Mouse (Mus musculus) neural tube, embryonic 10.5 days (tissue): ENCODE measurements around the gene Ccdc159.

Experiments used
- DNase-seq: peaks from one replicate; pipeline ENCODE4 v3.0.0-alpha.2; 2017; ENCODE audit warnings: low spot score; ENCODE audit errors: extremely low spot score

Gene Ccdc159

DNA sequence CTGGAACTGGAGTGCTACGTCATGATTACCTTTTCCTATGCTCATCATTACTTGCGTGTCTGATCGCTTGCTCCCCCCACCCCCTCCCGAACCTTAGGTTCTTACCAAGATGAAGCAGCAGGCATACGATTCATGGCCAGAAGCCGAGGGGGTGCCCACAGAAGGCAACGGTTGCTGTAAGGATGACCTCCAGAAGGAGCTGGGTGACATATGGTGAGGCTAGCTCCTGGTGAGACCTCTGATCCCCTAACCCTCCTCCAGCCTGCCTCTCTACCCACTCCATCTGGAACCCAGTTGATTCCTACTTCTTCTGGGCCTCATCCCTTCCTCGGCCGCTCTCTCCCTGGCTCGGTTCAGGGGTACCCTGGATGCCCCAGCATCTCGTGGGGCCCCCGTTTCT is 6.8 kb downstream of the Ccdc159 start:
- no peak for DNase-seq

DNA sequence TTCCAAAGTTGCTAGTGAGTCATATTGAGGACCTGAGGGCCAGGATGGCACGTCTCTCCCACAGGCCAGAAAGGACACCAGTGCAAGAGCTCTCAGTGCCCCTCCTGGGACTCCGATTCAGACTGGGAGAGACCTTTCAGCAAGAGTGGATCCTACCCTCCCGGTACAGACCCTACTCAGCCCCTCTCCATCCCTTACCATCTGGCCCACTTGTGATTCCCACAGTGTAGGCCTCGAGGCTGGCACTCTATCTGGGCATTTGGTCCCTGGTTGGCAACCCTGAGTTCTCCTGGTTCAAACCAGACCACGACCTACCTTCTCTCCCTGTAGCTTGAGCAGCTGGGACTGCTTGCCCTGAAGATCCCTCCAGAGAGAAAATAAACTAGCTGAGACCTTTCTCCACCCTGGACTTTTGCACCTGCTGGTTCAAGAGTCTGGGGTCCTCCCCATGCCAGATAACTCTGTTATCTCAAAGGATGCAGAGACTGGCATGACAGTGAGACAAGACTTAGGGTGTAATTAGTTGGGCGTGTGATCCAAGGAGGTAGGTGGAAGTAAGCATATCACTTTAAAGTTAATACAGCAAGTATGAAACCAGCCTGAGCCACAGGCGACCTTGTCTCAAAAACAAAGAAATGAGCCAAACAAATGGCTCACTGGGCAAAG is 8.3 kb downstream of the Ccdc159 start:
- DNase-seq: no peak

DNA sequence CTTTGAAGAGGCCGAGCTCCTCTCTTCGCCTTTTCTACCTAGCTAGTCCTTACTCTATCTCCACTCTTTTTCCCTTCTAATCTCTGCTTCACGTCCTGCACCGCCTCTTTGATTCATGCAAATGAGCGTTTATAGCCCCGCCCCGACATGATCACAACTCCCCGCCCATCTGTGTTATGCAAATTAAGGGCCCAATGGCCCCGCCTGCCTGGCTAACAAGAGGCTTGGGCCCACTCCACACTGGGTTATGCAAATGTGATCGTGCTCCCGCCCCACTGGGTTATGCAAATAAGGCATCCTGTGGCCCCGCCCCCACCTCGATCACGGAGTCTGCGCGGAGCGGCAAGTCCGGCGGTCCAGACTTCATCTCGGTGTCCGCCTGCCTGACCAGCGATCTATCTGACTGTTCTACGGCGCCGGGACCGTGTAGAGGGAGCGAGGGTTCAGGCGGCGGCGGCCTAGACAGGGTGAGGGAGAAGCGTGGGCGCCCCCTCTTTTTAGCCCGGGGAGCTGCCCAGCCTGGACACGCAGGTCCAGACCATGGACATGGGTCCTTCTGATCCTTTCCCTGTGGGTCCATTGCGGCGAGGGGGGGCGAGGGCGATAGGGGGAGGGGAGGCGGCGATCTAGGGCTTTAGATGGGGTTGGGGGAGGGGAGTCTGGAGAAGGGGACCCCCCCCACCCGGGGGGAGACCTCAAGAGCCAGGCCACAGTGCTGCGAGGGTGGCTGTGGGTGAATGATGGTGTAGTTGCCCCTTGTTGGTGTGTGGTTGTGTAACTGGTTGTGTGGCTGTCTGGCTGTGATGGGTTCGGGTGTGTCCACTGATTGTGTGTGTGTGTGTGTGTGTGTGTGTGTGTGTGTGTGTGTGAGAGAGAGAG is 9.7 kb downstream of the Ccdc159 start, which contains the start of gene Plppr2:
Gene Plppr2 (plus strand): TSS at position 342 of the 879 bp plus-strand sequence.
- DNase-seq: peak; percentile 96

DNA sequence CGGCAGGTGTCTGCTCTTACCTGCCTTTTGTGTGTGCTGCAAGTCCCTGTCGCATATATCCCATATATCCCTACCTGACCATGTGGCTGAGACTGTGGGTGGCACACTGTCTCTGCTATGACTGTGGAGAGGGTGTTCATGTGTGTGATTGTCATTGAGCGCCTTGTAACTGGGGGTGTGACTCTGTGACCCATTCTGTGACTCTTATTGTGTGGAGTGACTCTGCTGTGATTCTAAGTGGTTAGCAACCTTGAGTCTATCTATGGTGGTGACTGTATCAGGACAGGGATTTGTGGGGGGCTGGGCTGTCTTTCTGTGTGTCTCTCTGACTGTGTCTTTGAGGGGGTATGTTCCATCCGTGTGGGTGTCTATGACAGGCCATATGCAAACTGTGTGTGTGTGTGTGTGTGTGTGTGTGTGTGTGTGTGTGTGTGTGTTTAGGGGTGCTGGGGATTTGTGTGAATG is 10.5 kb downstream of the Ccdc159 start:
- no peak for DNase-seq

DNA sequence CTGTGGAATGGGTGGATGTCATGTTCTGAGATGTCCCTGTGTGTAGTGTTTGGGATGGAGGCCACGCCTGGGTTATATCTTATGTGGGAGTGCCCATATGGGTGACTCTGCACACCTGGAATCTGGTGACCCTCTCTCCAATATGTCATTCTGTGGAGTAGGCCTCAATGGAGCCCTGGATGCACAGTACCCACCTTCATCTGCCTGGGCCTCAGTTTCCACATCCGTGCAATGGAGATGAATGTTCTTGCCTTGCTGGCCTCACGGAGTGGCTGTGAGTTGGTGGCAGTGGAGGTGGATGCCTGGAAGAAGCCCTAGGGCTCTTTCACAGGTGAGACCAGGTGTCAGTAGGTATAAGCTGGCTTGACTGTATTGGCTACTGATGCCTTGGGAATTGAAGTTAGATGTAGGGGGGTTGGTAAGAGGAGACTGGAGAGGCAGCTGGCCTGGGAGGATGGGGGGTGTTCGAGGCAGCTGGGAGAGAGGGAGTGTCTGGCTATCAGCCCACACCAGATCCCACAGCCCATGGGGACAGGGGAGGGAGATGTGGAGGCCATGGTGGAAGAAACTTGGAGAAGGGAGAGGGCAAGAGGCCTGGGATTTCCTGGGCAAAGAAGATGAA is 11.1 kb downstream of the Ccdc159 start:
- DNase-seq: no peak

DNA sequence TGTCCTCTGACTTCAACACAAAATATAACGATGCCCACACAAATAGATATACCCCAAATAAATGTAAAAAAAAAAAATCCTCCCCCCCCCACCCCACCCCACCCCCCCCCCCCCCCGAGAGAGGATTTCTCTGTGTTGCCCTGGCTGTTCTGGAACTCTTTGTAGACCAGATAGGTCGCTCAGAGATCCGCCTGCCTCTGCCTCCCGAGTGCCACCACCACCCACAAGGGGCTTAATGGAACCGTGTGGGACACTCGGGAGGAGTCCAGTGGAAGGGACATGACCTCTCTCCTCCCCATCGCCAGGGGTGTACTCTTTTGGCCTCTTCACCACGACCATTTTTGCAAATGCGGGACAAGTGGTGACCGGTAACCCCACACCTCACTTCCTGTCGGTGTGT is 15.8 kb downstream of the Ccdc159 start:
- DNase-seq: no peak

DNA sequence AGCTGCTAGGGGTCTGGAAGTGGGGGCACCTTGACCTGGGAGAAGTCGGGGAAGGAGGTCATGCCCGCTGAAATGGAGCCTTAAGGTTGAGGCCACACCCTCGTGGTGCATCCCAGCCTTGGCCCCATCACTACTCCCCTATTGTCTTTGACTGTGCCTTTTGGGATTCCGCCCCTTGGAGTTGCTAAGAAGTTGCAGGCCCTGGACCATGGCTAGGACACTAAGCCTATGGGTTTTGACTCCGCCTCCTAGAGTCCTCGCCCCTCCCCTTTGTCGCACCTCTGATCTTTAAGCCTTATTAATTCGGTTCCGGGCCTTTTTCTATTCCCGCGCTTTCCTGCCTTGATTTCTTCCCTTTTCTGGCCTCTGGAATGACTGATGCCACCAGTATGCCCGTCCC is 16.4 kb downstream of the Ccdc159 start:
- DNase-seq: no peak

DNA sequence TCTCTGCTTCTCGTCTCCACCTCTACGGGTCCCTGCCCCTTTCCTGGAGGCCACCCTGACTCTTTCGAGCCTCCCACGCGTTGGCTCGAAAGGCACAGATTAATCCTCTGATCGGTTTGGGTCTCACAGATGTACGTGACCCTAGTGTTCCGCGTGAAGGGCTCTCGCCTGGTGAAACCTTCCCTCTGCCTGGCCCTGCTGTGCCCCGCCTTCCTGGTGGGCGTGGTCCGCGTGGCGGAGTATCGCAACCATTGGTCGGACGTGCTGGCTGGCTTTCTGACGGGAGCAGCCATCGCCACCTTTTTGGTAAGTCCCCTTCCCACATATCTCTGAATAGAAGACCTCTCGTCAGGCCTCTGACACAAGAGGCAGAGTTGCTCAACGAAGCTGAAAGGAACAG is 17.0 kb downstream of the Ccdc159 start:
- peak; percentile 29 for DNase-seq

DNA sequence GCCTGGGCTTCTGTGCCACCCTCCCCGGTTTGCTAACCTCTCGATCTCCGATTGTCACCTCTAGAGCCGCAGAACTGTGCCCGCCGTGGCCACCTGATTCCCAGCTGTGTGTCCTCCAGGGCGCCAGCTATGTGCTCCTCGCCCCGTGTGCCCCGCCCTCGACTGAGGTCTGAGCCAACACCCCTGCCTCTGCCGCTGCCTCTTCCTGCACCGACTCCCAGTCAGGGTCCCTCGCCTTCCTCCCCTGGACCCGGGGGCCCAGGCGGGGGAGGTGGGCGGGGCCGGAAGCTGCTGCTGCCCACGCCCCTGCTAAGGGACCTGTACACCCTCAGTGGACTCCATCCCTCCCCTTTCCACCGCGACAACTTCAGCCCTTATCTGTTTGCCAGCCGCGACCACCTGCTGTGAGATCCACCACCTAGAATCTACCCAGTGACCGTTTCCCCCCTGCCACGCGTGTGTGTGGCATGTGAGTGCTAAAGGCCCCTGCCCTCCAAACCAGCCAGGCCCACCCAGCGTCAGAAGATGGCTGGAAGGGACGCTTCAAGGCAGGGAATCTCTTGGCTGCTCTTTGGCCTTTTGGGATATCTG is 20.4 kb downstream of the Ccdc159 start:
- DNase-seq: no peak

DNA sequence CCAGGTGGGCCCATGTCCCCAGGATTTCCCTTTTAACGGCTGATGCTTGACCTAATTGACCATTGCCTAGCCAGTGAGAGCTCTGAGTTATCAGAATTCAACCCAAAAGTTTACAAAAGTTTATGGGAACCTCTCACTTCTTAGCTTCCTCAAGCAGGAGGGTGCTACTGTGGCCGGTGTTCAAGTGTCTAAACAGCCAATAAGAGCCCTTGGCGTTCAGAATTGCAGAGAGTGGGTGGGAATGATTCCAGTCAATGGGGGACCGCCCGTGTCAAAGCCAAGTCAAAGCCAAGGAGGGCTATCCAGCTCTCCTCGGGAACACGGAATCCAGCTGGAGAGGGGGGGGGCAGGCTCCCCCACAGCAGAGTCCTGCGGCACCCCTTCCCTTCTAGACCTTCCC is 20.9 kb downstream of the Ccdc159 start:
- no peak for DNase-seq

DNA sequence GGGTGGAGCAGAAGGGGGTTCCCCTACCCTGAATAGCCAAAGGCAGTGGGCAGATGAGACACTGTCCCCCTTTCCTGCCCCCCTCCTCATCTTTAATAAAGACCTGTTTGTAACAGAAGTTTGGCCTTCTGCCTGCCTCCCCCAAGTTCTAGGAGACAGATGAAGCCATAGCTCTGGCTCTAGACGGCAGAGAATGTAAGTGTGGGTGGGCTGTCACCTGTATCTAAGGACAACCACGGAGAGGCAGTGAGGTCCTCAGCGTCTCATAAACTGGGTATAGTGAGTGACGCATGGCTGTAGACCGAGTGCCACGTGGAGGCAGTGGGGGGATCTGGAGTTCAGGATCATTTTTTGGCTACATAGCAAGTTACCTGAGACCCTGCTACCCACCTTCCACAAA is 21.5 kb downstream of the Ccdc159 start:
- DNase-seq: no peak

DNA sequence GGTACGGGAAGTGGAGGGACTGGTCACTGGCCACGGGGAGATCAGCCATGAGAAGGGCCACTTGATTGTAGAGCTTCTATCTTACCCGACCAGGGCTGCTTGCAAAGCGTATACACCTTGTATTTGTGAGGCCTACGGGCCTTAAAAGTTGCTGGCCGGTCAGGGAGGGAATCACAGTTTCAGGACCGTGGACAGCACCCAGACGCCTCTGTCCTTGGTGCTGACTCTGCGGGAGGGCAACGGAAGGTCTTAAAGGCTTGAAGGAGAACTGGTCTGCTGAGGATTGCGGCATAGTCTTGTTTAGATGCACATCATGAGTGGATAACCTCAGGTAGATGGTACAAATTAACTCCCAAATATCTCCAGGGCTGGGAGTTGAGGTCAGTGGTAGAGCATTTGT is 23.1 kb downstream of the Ccdc159 start:
- DNase-seq: peak; percentile 89

DNA sequence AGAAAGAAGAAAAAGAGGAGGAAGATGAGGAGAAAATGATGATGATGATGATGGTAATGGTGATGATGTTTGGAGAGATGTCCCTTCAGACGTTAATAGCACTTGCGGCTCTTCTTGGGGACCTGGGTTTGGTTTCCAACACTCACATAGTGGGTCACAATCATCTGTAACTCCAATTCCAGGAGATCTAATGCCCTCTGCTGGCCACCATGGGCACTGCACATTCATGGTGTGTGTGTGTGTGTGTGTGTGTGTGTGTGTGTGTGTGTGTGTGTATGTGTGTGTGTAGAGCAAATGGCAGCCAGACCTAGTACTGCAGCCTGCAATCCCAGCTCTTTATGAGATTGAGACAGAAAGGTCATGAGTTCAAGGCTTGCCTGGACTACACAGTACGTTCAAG is 24.7 kb downstream of the Ccdc159 start:
- DNase-seq: no peak

DNA sequence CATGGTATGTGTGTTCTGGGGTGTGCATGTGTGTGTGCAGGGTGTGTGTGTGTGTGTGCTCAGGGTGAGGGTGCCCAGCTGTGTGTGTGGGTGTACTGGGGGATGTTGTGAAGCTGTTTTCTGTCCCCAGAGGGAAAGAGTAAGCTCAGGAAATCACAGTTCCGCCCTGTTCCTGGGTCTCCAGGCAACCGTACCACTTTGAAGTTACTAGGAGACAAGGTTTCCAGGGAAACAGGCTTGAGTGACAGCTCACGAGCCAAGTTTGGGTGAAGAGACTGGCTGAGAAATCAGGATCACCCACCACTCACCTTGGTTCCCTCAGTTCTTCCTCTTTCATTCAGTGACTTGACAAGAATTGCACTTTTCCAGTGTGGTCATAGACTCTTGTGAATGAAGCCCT is 26.3 kb downstream of the Ccdc159 start:
- no peak for DNase-seq

DNA sequence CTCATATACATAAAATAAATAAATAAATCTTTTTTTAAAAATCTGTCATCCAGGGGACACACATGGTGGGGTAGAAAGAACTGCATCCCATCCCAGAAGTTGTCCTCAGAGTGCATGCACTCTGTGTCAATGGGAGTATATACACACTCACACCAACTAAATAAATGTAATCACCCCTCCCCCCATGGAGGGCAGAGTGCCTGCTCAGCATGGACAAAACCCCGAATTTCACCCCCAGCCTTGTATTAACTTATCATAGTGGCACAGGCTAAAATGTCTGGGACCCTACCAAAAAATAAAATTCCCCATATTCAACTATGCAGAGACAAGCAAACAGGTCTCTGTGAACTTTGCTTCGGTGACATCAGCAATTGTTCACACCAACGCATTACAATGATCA is 27.4 kb downstream of the Ccdc159 start:
- no peak for DNase-seq

DNA sequence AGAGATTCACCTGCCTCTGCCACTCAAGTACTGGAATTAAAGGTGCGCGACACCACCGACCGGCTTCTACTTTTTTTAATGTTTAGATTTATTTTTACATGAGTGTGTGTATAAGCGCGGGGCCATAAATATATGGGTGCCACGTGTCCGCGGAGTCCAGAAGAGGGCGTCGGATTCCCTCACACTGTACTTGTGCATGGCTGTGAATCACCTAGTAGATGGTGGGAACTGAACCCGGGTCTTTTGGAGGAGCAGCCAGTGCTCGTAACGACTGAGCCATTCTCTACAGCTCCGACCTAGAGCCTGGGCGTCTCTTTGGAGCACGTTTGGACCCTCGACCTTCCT is 27.9 kb downstream of the Ccdc159 start:
- DNase-seq: no peak

DNA sequence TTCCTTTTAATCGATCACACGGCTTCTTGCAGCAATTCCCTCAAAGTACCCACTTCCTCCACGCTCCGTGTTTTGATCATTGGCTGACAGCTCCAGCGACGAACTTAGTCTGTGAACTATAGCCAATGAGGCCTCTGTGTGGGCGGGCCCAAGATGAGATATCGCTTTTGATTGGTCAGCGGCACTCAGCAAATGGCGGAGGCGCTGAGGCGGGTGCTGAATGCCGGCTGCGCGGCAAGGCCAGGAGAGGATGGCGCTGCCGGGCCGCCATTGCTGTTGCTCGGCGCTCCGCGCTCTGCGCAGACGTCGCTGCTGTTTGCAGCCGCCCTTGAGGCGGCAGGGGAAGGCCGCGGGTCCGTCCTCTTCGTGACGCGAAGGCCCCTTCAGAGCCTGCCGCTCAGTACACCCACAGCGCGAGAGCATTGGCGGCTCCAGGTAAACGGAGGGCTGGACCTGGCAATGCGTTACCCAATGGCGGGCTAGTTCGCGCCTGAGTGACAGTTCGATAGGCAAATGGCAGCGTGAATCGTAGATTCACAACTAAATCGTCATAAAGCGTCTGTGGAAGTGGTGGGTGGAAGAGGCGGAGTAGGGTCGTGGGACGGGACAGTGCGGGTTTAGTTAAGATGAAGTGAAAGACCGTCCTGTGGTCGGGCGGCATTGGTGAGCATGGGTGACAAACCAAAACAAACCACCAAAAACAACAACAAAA is 28.5 kb downstream of the Ccdc159 start, which contains the start of gene Swsap1:
Gene Swsap1 (plus strand): TSS at position 186 of the 712 bp plus-strand sequence.
- peak; percentile 97 for DNase-seq

DNA sequence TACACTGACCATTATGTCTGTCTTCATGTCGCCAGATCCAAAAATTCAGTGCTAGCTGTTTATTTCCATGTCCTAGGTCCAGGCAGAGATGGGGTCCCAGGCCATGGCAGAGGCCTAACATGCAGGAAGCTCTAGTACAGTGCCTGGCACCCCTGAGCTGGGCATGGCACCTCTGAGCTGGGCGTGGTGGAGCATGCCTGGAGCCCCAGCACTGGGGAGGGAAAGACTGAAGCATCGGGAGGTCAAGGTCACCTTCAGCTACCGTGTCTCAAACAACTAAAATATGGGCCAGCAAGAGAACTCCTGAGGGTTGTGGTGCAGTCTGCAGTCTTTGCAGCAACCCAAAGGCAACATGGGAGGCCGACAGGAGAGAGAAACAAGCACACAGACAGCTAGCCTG is 31.1 kb downstream of the Ccdc159 start:
- DNase-seq: no peak

DNA sequence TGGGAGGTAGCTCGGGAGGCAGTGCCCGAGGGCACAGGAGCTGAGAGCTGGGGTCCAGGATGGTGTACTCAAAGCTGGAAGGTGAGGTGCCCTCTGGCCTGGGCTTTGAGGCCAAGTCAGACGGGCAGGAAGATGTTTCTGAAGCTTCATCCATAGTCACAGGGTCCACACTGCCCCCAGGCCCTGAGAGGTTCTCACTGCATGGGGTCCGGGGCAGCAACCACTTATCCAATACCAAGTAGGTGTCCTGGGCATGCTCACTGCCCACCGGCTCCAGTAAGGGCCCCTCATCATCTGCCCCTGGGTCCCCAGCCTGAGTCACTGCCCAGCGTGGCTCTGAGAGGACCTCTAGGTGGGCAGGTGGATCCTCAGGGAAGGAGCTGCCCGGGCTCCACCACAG is 32.0 kb downstream of the Ccdc159 start:
- no peak for DNase-seq

DNA sequence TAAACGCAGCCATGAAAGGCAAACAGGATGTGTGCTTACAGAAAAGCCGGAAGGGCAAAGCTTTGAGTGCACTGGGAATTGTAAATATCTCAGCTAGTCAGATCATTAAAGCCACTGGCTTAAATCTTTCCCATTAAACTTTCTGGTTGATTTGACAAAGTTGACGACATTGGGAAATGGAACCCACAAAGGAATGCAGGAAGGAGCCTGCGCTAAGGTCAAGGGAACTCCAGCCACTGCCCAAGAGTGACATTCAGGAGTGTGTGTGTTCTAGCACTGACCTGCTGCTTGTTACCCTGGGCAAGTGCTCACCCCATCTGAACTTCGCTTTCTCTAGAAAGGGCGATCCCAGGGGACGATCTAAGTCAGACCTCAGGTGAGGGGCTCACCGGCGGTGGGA is 32.9 kb downstream of the Ccdc159 start:
- no peak for DNase-seq

DNA sequence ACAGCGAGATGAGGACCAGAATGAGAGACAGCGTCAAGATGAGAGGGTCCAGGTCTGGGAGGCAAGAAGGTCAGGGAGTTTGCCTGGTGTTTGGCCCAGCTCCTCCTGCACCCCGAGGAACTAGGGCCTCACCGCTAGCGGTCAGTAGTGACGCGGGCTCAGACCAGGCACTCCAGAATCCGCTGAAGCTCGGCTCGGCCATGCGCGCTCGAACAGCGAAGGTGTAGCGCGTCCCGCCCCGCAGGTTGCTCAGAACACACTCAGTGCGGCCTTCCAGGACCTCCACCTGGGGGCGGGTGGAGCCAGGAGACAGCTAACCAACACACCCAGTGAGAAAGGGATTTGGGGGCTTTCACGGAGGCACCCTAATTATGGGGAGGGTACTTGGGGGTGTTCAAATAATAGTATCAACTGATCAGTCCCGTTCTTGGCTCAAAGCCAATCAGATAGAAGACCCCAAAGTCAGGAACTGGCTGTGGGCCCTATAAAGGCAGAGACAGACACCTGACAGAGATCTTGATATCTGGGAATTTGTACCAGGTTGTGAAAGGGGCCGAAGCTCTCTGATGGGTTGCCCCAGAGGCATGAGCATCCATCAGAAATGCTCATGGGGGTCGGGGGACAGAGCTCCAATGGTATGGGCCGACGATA is 33.4 kb downstream of the Ccdc159 start:
- DNase-seq: peak; percentile 27
